Mouse (Mus musculus) heart, embryonic 12.5 days (tissue): ENCODE data around the gene Krtap2-4. TPM values are rescaled to one million over a fixed set of nuclear protein-coding genes. Genes with fewer than 3 reads are reported as not detected.
A peak's percentile ranks its signal among the peaks of the same experiment; 100 is the strongest.

ENCODE experiments used
- ATAC-seq: fragments of 200-750 bp; cut with Nextera tagmentation; 2 replicates; pipeline ENCODE4 v1.8.0; 2017; ENCODE audit warnings: moderate TSS enrichment, moderate library complexity; ENCODE audit not compliant: insufficient number of reproducible peaks, low FRiP score
- H3K27ac ChIP-seq: fragments of 300-500 bp; sonication (generic); 2 replicates; pipeline ENCODE4 v1.5.1; 2016; ENCODE audit warnings: mild to moderate bottlenecking, moderate library complexity; ENCODE audit not compliant: poor library complexity, severe bottlenecking
- H3K27me3 ChIP-seq: fragments of 300-500 bp; sonication (generic); replicated peaks from 2 replicates; pipeline ENCODE4 v1.6.1; 2016; ENCODE audit warnings: mild to moderate bottlenecking, moderate library complexity
- H3K36me3 ChIP-seq: fragments of 300-500 bp; sonication (generic); 2 replicates; pipeline ENCODE4 v1.6.1; 2016; ENCODE audit warnings: mild to moderate bottlenecking, moderate library complexity
- H3K4me1 ChIP-seq: fragments of 300-500 bp; sonication (generic); replicated peaks from 2 replicates; pipeline ENCODE4 v1.6.1; 2016; ENCODE audit warnings: mild to moderate bottlenecking
- H3K4me2 ChIP-seq: fragments of 300-500 bp; sonication (generic); 2 replicates; pipeline ENCODE4 v1.6.1; 2016; ENCODE audit warnings: mild to moderate bottlenecking, moderate library complexity
- H3K4me3 ChIP-seq: fragments of 300-500 bp; sonication (generic); 2 replicates; pipeline ENCODE4 v1.5.1; 2016; ENCODE audit warnings: mild to moderate bottlenecking
- H3K9ac ChIP-seq: fragments of 300-500 bp; sonication (generic); 2 replicates; pipeline ENCODE4 v1.6.1; 2016; ENCODE audit warnings: mild to moderate bottlenecking, moderate library complexity
- H3K9me3 ChIP-seq: fragments of 300-500 bp; sonication (generic); replicated peaks from 2 replicates; pipeline ENCODE4 v1.6.1; 2016; ENCODE audit warnings: mild to moderate bottlenecking, moderate library complexity
- WGBS: fragments of 180-500 bp; shearing (Covaris S2); methylation state at CpG from one replicate; pipeline ENCODE4 v1.1.7; 2016; 5-methylcytosine and 5-hydroxymethylcytosine counted together
- polyA plus RNA-seq: library from polyadenylated mRNA; unstranded; fragments of >200 nt; fragmentation: Nextera tagmentation; extraction: Ambion mirVana; gene quantifications from 2 replicates; pipeline ENCODE4 v1.2.1, GENCODE M21; 2016

Krtap2-4 gene
- polyA plus RNA-seq, 1 experiment from 2014 or later, result not detected

DNA sequence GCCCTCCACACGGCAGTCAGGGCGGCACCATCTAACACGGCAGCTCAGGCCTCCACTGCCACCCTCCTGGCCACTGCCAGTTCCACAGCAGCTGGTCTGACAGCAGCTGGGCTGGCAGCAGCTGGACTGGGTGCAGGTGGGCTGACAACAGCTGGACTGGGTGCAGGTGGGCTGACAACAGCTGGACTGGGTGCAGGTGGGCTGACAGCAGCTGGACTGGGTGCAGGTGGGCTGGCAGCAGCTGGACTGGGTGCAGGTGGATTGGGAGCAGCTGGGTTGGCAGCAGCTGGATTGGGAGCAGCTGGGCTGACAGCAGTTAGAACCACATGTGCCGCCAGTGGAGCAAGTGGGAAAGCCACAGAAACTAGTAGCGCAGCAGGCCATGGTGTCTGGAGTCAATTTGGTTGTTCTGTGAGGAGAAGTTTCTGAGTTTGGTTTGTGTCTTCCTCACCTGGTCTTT, 31.4 kb downstream of the Krtap2-4 start, which contains the start of gene Krtap1-4:
Gene Krtap1-4, minus strand, starts transcription at position 410 of the 460 bp plus-strand sequence.
- no peak within 1 kb of the TSS for H3K27ac ChIP-seq
- no peak for ATAC-seq
- H3K27me3 ChIP-seq, result 0 out of 2 replicates have a peak, but pooled peaks cover 3% of the 10 kb centered on the region

GRCm38 (mm10) chr11:99581564-99581963, 33.1 kb downstream of the Krtap2-4 start:
- Histone ChIP-seq H3K27ac (no peak overlapping the region), H3K4me1 (no peaks in the 10 kb centered on the region), H3K27me3 (0 out of 2 replicates have a peak, but pooled peaks cover 3% of the 10 kb centered on the region), H3K36me3 (no peaks in the 10 kb centered on the region), H3K9ac (no peak overlapping the region), H3K9me3 (no peaks in the 10 kb centered on the region), H3K4me3 (no peak overlapping the region), H3K4me2 (no peak overlapping the region)
- ATAC-seq, result no peak
- 77% methylated on average over 6 of the region's 6 CpGs for WGBS

More for the DNA sequence above, 31.4 kb downstream of the Krtap2-4 start, which contains the start of gene Krtap1-4:
- Histone ChIP-seq H3K9me3 (no peaks in the 10 kb centered on the region), H3K4me1 (no peaks in the 10 kb centered on the region), H3K36me3 (no peaks in the 10 kb centered on the region), H3K4me2 (no peak within 1 kb of the TSS), H3K4me3 (no peak within 1 kb of the TSS), H3K9ac (no peak within 1 kb of the TSS)
- 69% methylated on average over 5 of the region's 5 CpGs for WGBS

- Histone ChIP-seq H3K27me3 (0 out of 2 replicates have a peak, but pooled peaks cover 3% of the 10 kb centered on the region), H3K4me3 (no peak overlapping the region), H3K4me2 (no peak overlapping the region), H3K9ac (no peak overlapping the region), H3K27ac (no peak overlapping the region), H3K4me1 (no peaks in the 10 kb centered on the region), H3K9me3 (no peaks in the 10 kb centered on the region), H3K36me3 (no peaks in the 10 kb centered on the region)
- 86% methylated on average over 5 of the region's 5 CpGs for WGBS
- no peak for ATAC-seq
These were observed 33.6 kb downstream of the Krtap2-4 start for GRCm38 (mm10) chr11:99581051-99581450.

DNA sequence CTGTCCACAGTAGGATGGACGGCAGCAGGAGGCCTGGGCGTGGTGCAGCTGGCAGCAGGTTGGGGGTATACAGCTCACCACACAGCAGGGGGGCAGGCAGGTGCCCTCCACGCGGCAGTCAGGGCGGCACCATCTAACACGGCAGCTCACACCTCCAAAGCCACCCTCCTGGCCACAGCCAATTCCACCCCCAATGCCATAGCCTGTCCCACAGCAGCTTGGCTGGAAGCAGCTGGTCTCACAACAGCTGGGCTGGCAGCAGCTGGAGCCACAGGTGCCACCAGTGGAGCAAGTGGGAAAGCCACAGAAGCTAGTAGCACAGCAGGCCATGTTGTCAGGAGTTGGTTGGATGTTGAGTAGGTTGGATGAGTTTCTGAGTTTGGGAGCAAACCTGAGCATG, 34.0 kb downstream of the Krtap2-4 start, which contains the start of gene Krtap1-5:
Gene Krtap1-5, minus strand, starts transcription at position 381 of the 400 bp plus-strand sequence.
- ATAC-seq, result no peak
- no peak within 1 kb of the TSS for H3K9ac ChIP-seq

DNA sequence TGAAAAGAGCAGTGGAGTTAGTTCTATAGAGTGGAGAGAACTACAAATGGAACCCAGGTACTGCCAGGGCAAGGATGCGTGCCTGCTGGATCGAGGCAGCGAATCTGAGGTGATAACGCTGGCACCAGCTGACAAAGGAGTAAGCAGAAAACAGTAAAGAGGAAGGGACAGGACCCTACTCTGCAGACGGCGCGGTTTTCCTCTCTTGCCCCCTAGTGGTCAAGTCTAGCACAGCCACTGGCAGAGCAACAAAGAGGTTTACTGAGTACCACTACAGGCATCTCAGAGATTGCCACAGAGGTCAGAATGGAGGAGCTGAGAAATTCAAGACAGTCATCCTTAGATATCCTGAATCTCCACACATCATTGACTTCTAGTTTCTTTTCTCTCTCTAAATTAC, 40.5 kb downstream of the Krtap2-4 start:
- Histone ChIP-seq H3K36me3 (no peaks in the 10 kb centered on the region), H3K27me3 (no peaks in the 10 kb centered on the region), H3K9me3 (no peaks in the 10 kb centered on the region), H3K4me3 (no peak overlapping the region), H3K27ac (no peak overlapping the region), H3K9ac (0 out of 2 replicates have a peak overlapping the region, but pooled peaks have one; percentile 24), H3K4me1 (no peaks in the 10 kb centered on the region), H3K4me2 (peak overlapping the region; percentile 52)
- WGBS, result 0% methylated on average over 7 of the region's 7 CpGs
- 0 out of 2 replicates have a peak, but pooled peaks have one; percentile 36 for ATAC-seq

More for the DNA sequence above, 34.0 kb downstream of the Krtap2-4 start, which contains the start of gene Krtap1-5:
- Histone ChIP-seq H3K36me3 (no peaks in the 10 kb centered on the region), H3K9me3 (no peaks in the 10 kb centered on the region), H3K27me3 (0 out of 2 replicates have a peak, but pooled peaks cover 3% of the 10 kb centered on the region), H3K4me2 (no peak within 1 kb of the TSS), H3K4me3 (no peak within 1 kb of the TSS), H3K27ac (no peak within 1 kb of the TSS), H3K4me1 (no peaks in the 10 kb centered on the region)
- 84% methylated on average over 6 of the region's 6 CpGs for WGBS

DNA sequence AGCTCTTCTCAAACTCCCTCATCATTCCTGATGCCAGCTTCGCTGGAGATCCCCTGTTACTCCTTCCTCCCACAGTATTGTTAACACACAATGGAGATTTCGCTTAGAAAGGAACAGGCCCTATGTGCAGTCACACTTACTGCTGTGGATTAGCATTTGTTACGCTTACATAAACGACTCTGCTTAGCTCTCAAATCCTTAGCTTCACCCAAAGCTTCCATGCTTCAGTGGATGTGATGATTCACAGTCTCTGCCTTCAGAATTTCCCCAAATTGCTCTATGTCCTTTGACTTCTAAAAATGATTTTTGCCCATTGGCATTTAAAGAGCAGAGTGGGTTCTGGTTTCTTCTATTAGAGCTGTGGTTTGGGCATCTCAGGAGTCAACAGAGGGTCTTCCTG, 41.5 kb downstream of the Krtap2-4 start:
- WGBS, result 66% methylated on average over 4 of the region's 4 CpGs
- Histone ChIP-seq H3K4me1 (no peaks in the 10 kb centered on the region), H3K27ac (no peak overlapping the region), H3K36me3 (no peaks in the 10 kb centered on the region), H3K4me3 (no peak overlapping the region), H3K27me3 (no peaks in the 10 kb centered on the region), H3K9me3 (no peaks in the 10 kb centered on the region), H3K9ac (no peak overlapping the region), H3K4me2 (no peak overlapping the region)
- no peak for ATAC-seq

DNA sequence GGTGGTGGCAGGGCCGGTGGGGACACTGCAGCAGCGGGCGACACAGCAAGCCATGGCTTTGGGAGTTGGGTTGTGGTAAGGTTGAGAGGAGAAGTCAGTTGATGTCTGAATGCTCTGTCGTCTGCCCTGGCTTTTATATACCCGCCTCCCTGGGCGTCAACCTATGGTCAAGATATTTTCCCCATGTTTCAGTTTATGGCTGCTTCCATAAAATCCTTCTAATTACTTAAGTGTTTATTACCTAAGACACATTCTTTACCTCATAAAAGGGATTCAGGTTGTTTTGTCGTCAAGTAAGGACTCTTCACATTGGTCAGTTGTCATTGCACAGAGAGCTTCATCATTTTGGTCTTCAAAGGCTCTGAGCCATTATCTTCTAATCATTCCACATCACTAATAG, 48.1 kb downstream of the Krtap2-4 start, which contains the start of gene Krtap3-1:
Gene Krtap3-1, minus strand, starts transcription at position 101 of the 400 bp plus-strand sequence.
- Histone ChIP-seq H3K4me1 (no peaks in the 10 kb centered on the region), H3K36me3 (no peaks in the 10 kb centered on the region), H3K9ac (no peak within 1 kb of the TSS), H3K4me2 (no peak within 1 kb of the TSS), H3K27ac (no peak within 1 kb of the TSS), H3K4me3 (no peak within 1 kb of the TSS), H3K27me3 (no peaks in the 10 kb centered on the region), H3K9me3 (no peaks in the 10 kb centered on the region)
- 93% methylated on average over 7 of the region's 7 CpGs for WGBS
- no peak for ATAC-seq

Other genes with a start within 250 kb of the Krtap2-4 start
- gene Krt28, start 239.9 kb downstream of the Krtap2-4 start, polyA plus RNA-seq, result 0.12 and 0.20 TPM in 2 replicates
- gene Krt10, start 225.5 kb downstream of the Krtap2-4 start, polyA plus RNA-seq, result 16.6 and 18.8 TPM in 2 replicates
- gene Krt12, start 192.6 kb downstream of the Krtap2-4 start, polyA plus RNA-seq, result not detected in 2 replicates
- gene Krt20, start 176.7 kb downstream of the Krtap2-4 start, polyA plus RNA-seq, result 3.6 and 4.1 TPM in 2 replicates
- 0.27 and 0.52 TPM in 2 replicates for gene Krt23, start 121.7 kb downstream of the Krtap2-4 start, polyA plus RNA-seq
- not detected in 2 replicates for gene Krt39, start 93.5 kb downstream of the Krtap2-4 start, polyA plus RNA-seq
- gene Krt40, start 71.7 kb downstream of the Krtap2-4 start, polyA plus RNA-seq, result not detected in 2 replicates
- gene Krtap3-3, start 64.0 kb downstream of the Krtap2-4 start, polyA plus RNA-seq, result not detected in 2 replicates
- gene Krtap3-2, start 58.0 kb downstream of the Krtap2-4 start, polyA plus RNA-seq, result not detected in 2 replicates
- gene Gm11939, start 55.4 kb downstream of the Krtap2-4 start, polyA plus RNA-seq, result not detected in 2 replicates
- gene Krtap3-1, start 48.2 kb downstream of the Krtap2-4 start, polyA plus RNA-seq, result not detected in 2 replicates
- gene Krtap1-5, start 33.8 kb downstream of the Krtap2-4 start, polyA plus RNA-seq, result not detected in 2 replicates
- gene Krtap1-4, start 31.2 kb downstream of the Krtap2-4 start, polyA plus RNA-seq, result not detected in 2 replicates
- gene Krtap1-3, start 23.5 kb downstream of the Krtap2-4 start, polyA plus RNA-seq, result not detected in 2 replicates
- gene Krtap9-3, start 16.7 kb downstream of the Krtap2-4 start, polyA plus RNA-seq, result not detected in 2 replicates
- not detected in 2 replicates for gene Gm11938, start 11.5 kb downstream of the Krtap2-4 start, polyA plus RNA-seq
- gene Gm11937, start 4.7 kb downstream of the Krtap2-4 start, polyA plus RNA-seq, result not detected in 2 replicates
- gene Gm11562, start 5.6 kb upstream of the Krtap2-4 start, polyA plus RNA-seq, result not detected in 2 replicates
- not detected in 2 replicates for gene Krtap4-1, start 13.4 kb upstream of the Krtap2-4 start, polyA plus RNA-seq
- gene Krtap4-2, start 20.2 kb upstream of the Krtap2-4 start, polyA plus RNA-seq, result not detected in 2 replicates
- not detected in 2 replicates for gene Krtap4-7, start 29.2 kb upstream of the Krtap2-4 start, polyA plus RNA-seq
- gene Gm11555, start 35.4 kb upstream of the Krtap2-4 start, polyA plus RNA-seq, result not detected in 2 replicates
- not detected in 2 replicates for gene Gm11563, start 44.1 kb upstream of the Krtap2-4 start, polyA plus RNA-seq
- gene Krtap4-6, start 51.1 kb upstream of the Krtap2-4 start, polyA plus RNA-seq, result not detected in 2 replicates
- gene Gm14190, start 75.9 kb upstream of the Krtap2-4 start, polyA plus RNA-seq, result not detected in 2 replicates
- gene Gm14180, start 119.4 kb upstream of the Krtap2-4 start, polyA plus RNA-seq, result not detected in 2 replicates
- not detected in 2 replicates for gene Gm11595, start 158.1 kb upstream of the Krtap2-4 start, polyA plus RNA-seq
- not detected in 2 replicates for gene Krtap4-8, start 165.9 kb upstream of the Krtap2-4 start, polyA plus RNA-seq
- not detected in 2 replicates for gene Krtap4-9, start 170.4 kb upstream of the Krtap2-4 start, polyA plus RNA-seq
- gene Gm11596, start 178.6 kb upstream of the Krtap2-4 start, polyA plus RNA-seq, result not detected in 2 replicates
- gene Gm11569, start 184.1 kb upstream of the Krtap2-4 start, polyA plus RNA-seq, result not detected in 2 replicates
- gene Gm11554, start 189.6 kb upstream of the Krtap2-4 start, polyA plus RNA-seq, result not detected in 2 replicates
- not detected in 2 replicates for gene Krtap4-13, start 195.0 kb upstream of the Krtap2-4 start, polyA plus RNA-seq
- gene Gm11564, start 200.8 kb upstream of the Krtap2-4 start, polyA plus RNA-seq, result not detected in 2 replicates
- gene 2300003K06Rik, start 223.2 kb upstream of the Krtap2-4 start, polyA plus RNA-seq, result not detected in 2 replicates
- gene Krtap4-16, start 236.8 kb upstream of the Krtap2-4 start, polyA plus RNA-seq, result not detected in 2 replicates
- gene Gm11568, start 243.1 kb upstream of the Krtap2-4 start, polyA plus RNA-seq, result not detected in 2 replicates
- gene Gm11559, start 249.6 kb upstream of the Krtap2-4 start, polyA plus RNA-seq, result not detected in 2 replicates